Mouse (Mus musculus): ENCODE measurements around the gene Lhfp. TPM values are rescaled to one million over a fixed set of nuclear protein-coding genes. Genes with fewer than 3 reads are reported as not detected.
"Not testable (repeated sequence)": the region's sequence is repeated elsewhere in the genome, so short reads cannot be mapped to it uniquely, and the experiment has no call there.

Lhfp gene
- polyA plus RNA-seq, 1 experiment from 2014 or later, result 5.5 TPM

- H3K9ac ChIP-seq (ENCODE audit: low read depth, low read length), result no peak overlapping the region
- no peak overlapping the region for H3K4me3 ChIP-seq (ENCODE audit: low read depth, low read length)
- no peak for ATAC-seq (ENCODE audit: low read depth)
- WGBS (ENCODE audit: insufficient replicate concordance), result 59% methylated on average over 6 of the region's 6 CpGs
- no peaks in the 10 kb centered on the region for H3K36me3 ChIP-seq (ENCODE audit: control insufficient read depth, insufficient read depth)
- no peak overlapping the region for H3K4me2 ChIP-seq (ENCODE audit: low read depth, low read length)
- no peaks in the 10 kb centered on the region for H3K27me3 ChIP-seq (ENCODE audit: control insufficient read depth, insufficient read depth, low read depth, low read length)
- no peaks in the 10 kb centered on the region for H3K9me3 ChIP-seq (replicated peaks; ENCODE audit: control insufficient read depth, low read length)
- no peaks in the 10 kb centered on the region for H3K4me1 ChIP-seq (ENCODE audit: control insufficient read depth, low read depth, low read length)
- H3K27ac ChIP-seq (ENCODE audit: low read length), result no peak overlapping the region
Measured at GRCm38 (mm10) chr3:53100803-53101202, 59.5 kb downstream of the Lhfp start.

- H3K9ac ChIP-seq (ENCODE audit: low read depth, low read length), result no peak overlapping the region
- no peaks in the 10 kb centered on the region for H3K27me3 ChIP-seq (ENCODE audit: control insufficient read depth, insufficient read depth, low read depth, low read length)
- H3K4me2 ChIP-seq (ENCODE audit: low read depth, low read length), result no peak overlapping the region
- H3K9me3 ChIP-seq (replicated peaks; ENCODE audit: control insufficient read depth, low read length), result no peaks in the 10 kb centered on the region
- 64% methylated on average over 6 of the region's 6 CpGs for WGBS (ENCODE audit: insufficient replicate concordance)
- H3K27ac ChIP-seq (ENCODE audit: low read length), result no peak overlapping the region
- no peaks in the 10 kb centered on the region for H3K4me1 ChIP-seq (ENCODE audit: control insufficient read depth, low read depth, low read length)
- no peak for ATAC-seq (ENCODE audit: low read depth)
- H3K36me3 ChIP-seq (ENCODE audit: control insufficient read depth, insufficient read depth), result no peaks in the 10 kb centered on the region
- no peak overlapping the region for H3K4me3 ChIP-seq (ENCODE audit: low read depth, low read length)
Measured at GRCm38 (mm10) chr3:53101711-53102110, 60.4 kb downstream of the Lhfp start.

GRCm38 (mm10) chr3:53102131-53102756 lies 60.9 kb downstream of the Lhfp start:
- H3K36me3 ChIP-seq (ENCODE audit: control insufficient read depth, insufficient read depth), result no peaks in the 10 kb centered on the region

GRCm38 (mm10) chr3:53102757-53103153 lies 61.4 kb downstream of the Lhfp start:
- Histone ChIP-seq H3K9ac (ENCODE audit: low read depth, low read length) (no peak overlapping the region), H3K4me3 (ENCODE audit: low read depth, low read length) (no peak overlapping the region), H3K4me1 (ENCODE audit: control insufficient read depth, low read depth, low read length) (no peaks in the 10 kb centered on the region), H3K36me3 (ENCODE audit: control insufficient read depth, insufficient read depth) (no peaks in the 10 kb centered on the region), H3K27ac (ENCODE audit: low read length) (no peak overlapping the region), H3K9me3 (replicated peaks; ENCODE audit: control insufficient read depth, low read length) (no peaks in the 10 kb centered on the region), H3K27me3 (ENCODE audit: control insufficient read depth, insufficient read depth, low read depth, low read length) (no peaks in the 10 kb centered on the region), H3K4me2 (ENCODE audit: low read depth, low read length) (no peak overlapping the region)
- ATAC-seq (ENCODE audit: low read depth), result no peak
- 41% methylated on average over 12 of the region's 12 CpGs for WGBS (ENCODE audit: insufficient replicate concordance)

More at GRCm38 (mm10) chr3:53102131-53102756, 60.9 kb downstream of the Lhfp start:
- Histone ChIP-seq H3K27ac (ENCODE audit: low read length) (no peak overlapping the region), H3K4me3 (ENCODE audit: low read depth, low read length) (no peak overlapping the region), H3K9ac (ENCODE audit: low read depth, low read length) (no peak overlapping the region), H3K4me2 (ENCODE audit: low read depth, low read length) (no peak overlapping the region), H3K4me1 (ENCODE audit: control insufficient read depth, low read depth, low read length) (no peaks in the 10 kb centered on the region), H3K27me3 (ENCODE audit: control insufficient read depth, insufficient read depth, low read depth, low read length) (no peaks in the 10 kb centered on the region), H3K9me3 (replicated peaks; ENCODE audit: control insufficient read depth, low read length) (no peaks in the 10 kb centered on the region)
- no peak for ATAC-seq (ENCODE audit: low read depth)
- 32% methylated on average over 5 of the region's 5 CpGs for whole genome bisulfite sequencing (ENCODE audit: insufficient replicate concordance)

- Histone ChIP-seq H3K9ac (ENCODE audit: low read depth, low read length) (no peak overlapping the region), H3K4me2 (ENCODE audit: low read depth, low read length) (no peak overlapping the region), H3K4me3 (ENCODE audit: low read depth, low read length) (no peak overlapping the region), H3K27ac (ENCODE audit: low read length) (no peak overlapping the region), H3K4me1 (ENCODE audit: control insufficient read depth, low read depth, low read length) (no peaks in the 10 kb centered on the region), H3K36me3 (ENCODE audit: control insufficient read depth, insufficient read depth) (no peaks in the 10 kb centered on the region), H3K9me3 (replicated peaks; ENCODE audit: control insufficient read depth, low read length) (0 out of 2 replicates have a peak, but pooled peaks cover 2% of the 10 kb centered on the region), H3K27me3 (ENCODE audit: control insufficient read depth, insufficient read depth, low read depth, low read length) (no peaks in the 10 kb centered on the region)
- no peak for ATAC-seq (ENCODE audit: low read depth)
- WGBS (ENCODE audit: insufficient replicate concordance), result 52% methylated on average over 11 of the region's 11 CpGs
Measured at GRCm38 (mm10) chr3:53108594-53109373, 67.5 kb downstream of the Lhfp start.

- H3K9ac ChIP-seq (ENCODE audit: low read depth, low read length), result no peak overlapping the region
- 0 out of 2 replicates have a peak, but pooled peaks cover 2% of the 10 kb centered on the region for H3K9me3 ChIP-seq (replicated peaks; ENCODE audit: control insufficient read depth, low read length)
- no peaks in the 10 kb centered on the region for H3K36me3 ChIP-seq (ENCODE audit: control insufficient read depth, insufficient read depth)
- H3K4me3 ChIP-seq (ENCODE audit: low read depth, low read length), result no peak overlapping the region
- H3K4me2 ChIP-seq (ENCODE audit: low read depth, low read length), result no peak overlapping the region
- H3K27ac ChIP-seq (ENCODE audit: low read length), result no peak overlapping the region
- H3K4me1 ChIP-seq (ENCODE audit: control insufficient read depth, low read depth, low read length), result no peaks in the 10 kb centered on the region
- H3K27me3 ChIP-seq (ENCODE audit: control insufficient read depth, insufficient read depth, low read depth, low read length), result no peaks in the 10 kb centered on the region
- no peak for ATAC-seq (ENCODE audit: low read depth)
- WGBS (ENCODE audit: insufficient replicate concordance), result 25% methylated on average over 3 of the region's 3 CpGs
Measured at GRCm38 (mm10) chr3:53109879-53110278, 68.6 kb downstream of the Lhfp start.

- WGBS (ENCODE audit: insufficient replicate concordance), result 73% methylated on average over 7 of the region's 7 CpGs
- Histone ChIP-seq H3K4me3 (ENCODE audit: low read depth, low read length) (no peak overlapping the region), H3K4me2 (ENCODE audit: low read depth, low read length) (no peak overlapping the region), H3K4me1 (ENCODE audit: control insufficient read depth, low read depth, low read length) (no peaks in the 10 kb centered on the region), H3K27me3 (ENCODE audit: control insufficient read depth, insufficient read depth, low read depth, low read length) (no peaks in the 10 kb centered on the region), H3K27ac (ENCODE audit: low read length) (no peak overlapping the region), H3K36me3 (ENCODE audit: control insufficient read depth, insufficient read depth) (no peaks in the 10 kb centered on the region), H3K9me3 (replicated peaks; ENCODE audit: control insufficient read depth, low read length) (0 out of 2 replicates have a peak, but pooled peaks cover 2% of the 10 kb centered on the region), H3K9ac (ENCODE audit: low read depth, low read length) (no peak overlapping the region)
- ATAC-seq (ENCODE audit: low read depth), result no peak
Measured at GRCm38 (mm10) chr3:53112048-53112447, 70.7 kb downstream of the Lhfp start.

- H3K9ac ChIP-seq (ENCODE audit: low read depth, low read length); H3K36me3 ChIP-seq (ENCODE audit: control insufficient read depth, insufficient read depth); H3K9me3 ChIP-seq (replicated peaks; ENCODE audit: control insufficient read depth, low read length); H3K27me3 ChIP-seq (ENCODE audit: control insufficient read depth, insufficient read depth, low read depth, low read length); H3K4me2 ChIP-seq (ENCODE audit: low read depth, low read length); ATAC-seq (ENCODE audit: low read depth); H3K4me3 ChIP-seq (ENCODE audit: low read depth, low read length); H3K4me1 ChIP-seq (ENCODE audit: control insufficient read depth, low read depth, low read length); H3K27ac ChIP-seq (ENCODE audit: low read length): not testable (repeated sequence)
- 59% methylated on average over 5 of the region's 9 CpGs for WGBS (ENCODE audit: insufficient replicate concordance)
Measured at GRCm38 (mm10) chr3:53118755-53119154, 77.4 kb downstream of the Lhfp start.

GRCm38 (mm10) chr3:53119978-53120377 lies 78.7 kb downstream of the Lhfp start:
- no peak for ATAC-seq (ENCODE audit: low read depth)
- Histone ChIP-seq H3K27me3 (ENCODE audit: control insufficient read depth, insufficient read depth, low read depth, low read length) (no peaks in the 10 kb centered on the region), H3K9ac (ENCODE audit: low read depth, low read length) (no peak overlapping the region), H3K36me3 (ENCODE audit: control insufficient read depth, insufficient read depth) (no peaks in the 10 kb centered on the region), H3K9me3 (replicated peaks; ENCODE audit: control insufficient read depth, low read length) (no peaks in the 10 kb centered on the region), H3K4me1 (ENCODE audit: control insufficient read depth, low read depth, low read length) (no peaks in the 10 kb centered on the region), H3K4me3 (ENCODE audit: low read depth, low read length) (no peak overlapping the region), H3K4me2 (ENCODE audit: low read depth, low read length) (no peak overlapping the region), H3K27ac (ENCODE audit: low read length) (no peak overlapping the region)
- 67% methylated on average over 6 of the region's 6 CpGs for WGBS (ENCODE audit: insufficient replicate concordance)
